Mouse (Mus musculus) kidney, adult 10 weeks (tissue): ENCODE measurements around the gene Lnx2. TPM values are rescaled to one million over a fixed set of nuclear protein-coding genes. Genes with fewer than 3 reads are reported as not detected.

Source experiments
- polyA plus RNA-seq: library from polyadenylated mRNA; stranded (reverse); fragments of 350-450 nt; fragmentation: Illumina TruSeq; extraction: RNeasy Lipid Tissue Mini Kit (QIAGEN cat#74804); gene quantifications from one replicate; pipeline ENCODE4 v1.2.3, GENCODE M21; 2014; ENCODE audit warnings: low read depth, low replicate concordance

The Lnx2 gene
- 11.0 TPM for polyA plus RNA-seq

GRCm38 (mm10) chr5:147076026-147076798 is at the start of gene Lnx2:
TSS of gene Lnx2 (minus strand) at chr5:147076586.

GRCm38 (mm10) chr5:147076799-147077165 is 396 bp upstream of the Lnx2 start, which contains the start of gene Polr1d:
TSS of gene Polr1d (plus strand) at chr5:147077050.

Other genes starting within 250 kb of the Lnx2 start
- 268 TPM for gene Rpl21, start 243.7 kb downstream of the Lnx2 start, polyA plus RNA-seq
- gene Rasl11a, start 231.5 kb downstream of the Lnx2 start, polyA plus RNA-seq: 3.6 TPM
- 25.1 TPM for gene Gtf3a, start 127.9 kb downstream of the Lnx2 start, polyA plus RNA-seq
- gene Mtif3, start 112.8 kb downstream of the Lnx2 start, polyA plus RNA-seq: 42.2 TPM
- 103 TPM for gene Polr1d, start 464 bp upstream of the Lnx2 start, polyA plus RNA-seq
- gene Gsx1, start 112.1 kb upstream of the Lnx2 start, polyA plus RNA-seq: not detected
- gene Pdx1, start 193.4 kb upstream of the Lnx2 start, polyA plus RNA-seq: not detected
- gene Cdx2, start 230.7 kb upstream of the Lnx2 start, polyA plus RNA-seq: not detected
- gene Urad, start 245.9 kb upstream of the Lnx2 start, polyA plus RNA-seq: not detected